Mouse (Mus musculus): ENCODE results near the gene Erc2.

- TF ChIP-seq FLI1 (IDR thresholded peaks at IDR 0.05; ENCODE audit: low read length) (no peak), GATA1 (IDR thresholded peaks at IDR 0.05; ENCODE audit: borderline replicate concordance, low read length) (no peak)
These were observed 205.9 kb downstream of the Erc2 start for GRCm38 (mm10) chr14:27828089-27828488.
